Mouse (Mus musculus): Measurements from ENCODE around the gene Chd6. TPM values are rescaled to one million over a fixed set of nuclear protein-coding genes. Genes with fewer than 3 reads are reported as not detected.

Chd6 gene
- polyA plus RNA-seq, 2 experiments, result 27.5 to 29.3 TPM

GRCm38 (mm10) chr2:161066097-161066759, 42.6 kb downstream of the Chd6 start:
- 0 out of 2 replicates have a peak, but pooled peaks cover 6% of the 10 kb centered on the region for H3K36me3 ChIP-seq (ENCODE audit: control insufficient read depth, insufficient read depth, low read length)
- H3K4me1 ChIP-seq (ENCODE audit: control insufficient read depth, insufficient read depth, low read length), result peaks cover 3% of the 10 kb centered on the region; the same call in 1 of the 2 replicates
- H3K9me3 ChIP-seq (ENCODE audit: control insufficient read depth, low read length), result no peaks in the 10 kb centered on the region
- 53% methylated on average over 10 of the region's 10 CpGs for WGBS
- H3K27ac ChIP-seq (replicated peaks; ENCODE audit: low read depth, low read length), result no peak overlapping the region
- no peaks in the 10 kb centered on the region for H3K27me3 ChIP-seq (ENCODE audit: control insufficient read depth, insufficient read depth, low read length)
- TF ChIP-seq POLR2A (IDR thresholded peaks at IDR 0.05; ENCODE audit: borderline replicate concordance, extremely low read depth, insufficient read depth, insufficient read length), result no peak
- no peak overlapping the region for H3K4me3 ChIP-seq (replicated peaks; ENCODE audit: low read length)
- no peak overlapping the region for H3K4me2 ChIP-seq (replicated peaks; ENCODE audit: low read depth, low read length, severe bottlenecking)
- DNase-seq (ENCODE audit: low spot score) (no peak), ATAC-seq (ENCODE audit: low FRiP score, low read depth) (no peak)
- no peak overlapping the region for H3K9ac ChIP-seq (ENCODE audit: low read depth, low read length, severe bottlenecking)

- Histone ChIP-seq H3K9me3 (ENCODE audit: control insufficient read depth, low read length) (no peaks in the 10 kb centered on the region), H3K9ac (ENCODE audit: low read depth, low read length, severe bottlenecking) (no peak overlapping the region), H3K4me3 (replicated peaks; ENCODE audit: low read length) (no peak overlapping the region), H3K4me1 (ENCODE audit: control insufficient read depth, insufficient read depth, low read length) (peaks cover 3% of the 10 kb centered on the region; the same call in 1 of the 2 replicates), H3K4me2 (replicated peaks; ENCODE audit: low read depth, low read length, severe bottlenecking) (no peak overlapping the region), H3K27me3 (ENCODE audit: control insufficient read depth, insufficient read depth, low read length) (no peaks in the 10 kb centered on the region), H3K27ac (replicated peaks; ENCODE audit: low read depth, low read length) (no peak overlapping the region), H3K36me3 (ENCODE audit: control insufficient read depth, insufficient read depth, low read length) (0 out of 2 replicates have a peak, but pooled peaks cover 6% of the 10 kb centered on the region)
- no peak for ATAC-seq (ENCODE audit: low FRiP score, low read depth)
- TF ChIP-seq POLR2A (IDR thresholded peaks at IDR 0.05; ENCODE audit: borderline replicate concordance, extremely low read depth, insufficient read depth, insufficient read length), result no peak
- DNase-seq (ENCODE audit: low spot score), result no peak
- 96% methylated on average over 2 of the region's 2 CpGs for WGBS
Observed at GRCm38 (mm10) chr2:161065594-161065993, 43.3 kb downstream of the Chd6 start.

GRCm38 (mm10) chr2:161064836-161065235, 44.0 kb downstream of the Chd6 start:
- no peak for ATAC-seq (ENCODE audit: low FRiP score, low read depth)
- Histone ChIP-seq H3K9me3 (ENCODE audit: control insufficient read depth, low read length) (no peaks in the 10 kb centered on the region), H3K4me2 (replicated peaks; ENCODE audit: low read depth, low read length, severe bottlenecking) (no peak overlapping the region), H3K4me1 (ENCODE audit: control insufficient read depth, insufficient read depth, low read length) (peaks cover 3% of the 10 kb centered on the region; the same call in 1 of the 2 replicates), H3K27ac (replicated peaks; ENCODE audit: low read depth, low read length) (no peak overlapping the region), H3K4me3 (replicated peaks; ENCODE audit: low read length) (no peak overlapping the region), H3K27me3 (ENCODE audit: control insufficient read depth, insufficient read depth, low read length) (no peaks in the 10 kb centered on the region), H3K9ac (ENCODE audit: low read depth, low read length, severe bottlenecking) (no peak overlapping the region), H3K36me3 (ENCODE audit: control insufficient read depth, insufficient read depth, low read length) (0 out of 2 replicates have a peak, but pooled peaks cover 6% of the 10 kb centered on the region)
- 81% methylated on average over 1 of the region's 1 CpGs for WGBS
- no peak for TF ChIP-seq POLR2A (IDR thresholded peaks at IDR 0.05; ENCODE audit: borderline replicate concordance, extremely low read depth, insufficient read depth, insufficient read length)
- no peak for DNase-seq (ENCODE audit: low spot score)

- Histone ChIP-seq H3K27ac (replicated peaks; ENCODE audit: low read depth, low read length) (no peak overlapping the region), H3K4me1 (ENCODE audit: control insufficient read depth, insufficient read depth, low read length) (peaks cover 3% of the 10 kb centered on the region; the same call in 1 of the 2 replicates), H3K9ac (ENCODE audit: low read depth, low read length, severe bottlenecking) (no peak overlapping the region), H3K4me3 (replicated peaks; ENCODE audit: low read length) (no peak overlapping the region), H3K27me3 (ENCODE audit: control insufficient read depth, insufficient read depth, low read length) (no peaks in the 10 kb centered on the region), H3K4me2 (replicated peaks; ENCODE audit: low read depth, low read length, severe bottlenecking) (no peak overlapping the region), H3K9me3 (ENCODE audit: control insufficient read depth, low read length) (no peaks in the 10 kb centered on the region), H3K36me3 (ENCODE audit: control insufficient read depth, insufficient read depth, low read length) (no peaks in the 10 kb centered on the region)
- TF ChIP-seq POLR2A (IDR thresholded peaks at IDR 0.05; ENCODE audit: borderline replicate concordance, extremely low read depth, insufficient read depth, insufficient read length), result no peak
- no peak for ATAC-seq (ENCODE audit: low FRiP score, low read depth)
- DNase-seq (ENCODE audit: low spot score), result no peak
- 86% methylated on average over 4 of the region's 4 CpGs for WGBS
Observed at GRCm38 (mm10) chr2:161058841-161059240, 50.0 kb downstream of the Chd6 start.

GRCm38 (mm10) chr2:161053765-161054164, 55.1 kb downstream of the Chd6 start:
- Histone ChIP-seq H3K9ac (ENCODE audit: low read depth, low read length, severe bottlenecking) (no peak overlapping the region), H3K36me3 (ENCODE audit: control insufficient read depth, insufficient read depth, low read length) (peaks cover 27% of the 10 kb centered on the region), H3K4me3 (replicated peaks; ENCODE audit: low read length) (no peak overlapping the region), H3K4me1 (ENCODE audit: control insufficient read depth, insufficient read depth, low read length) (no peaks in the 10 kb centered on the region), H3K9me3 (ENCODE audit: control insufficient read depth, low read length) (no peaks in the 10 kb centered on the region), H3K27ac (replicated peaks; ENCODE audit: low read depth, low read length) (no peak overlapping the region), H3K27me3 (ENCODE audit: control insufficient read depth, insufficient read depth, low read length) (no peaks in the 10 kb centered on the region), H3K4me2 (replicated peaks; ENCODE audit: low read depth, low read length, severe bottlenecking) (no peak overlapping the region)
- DNase-seq (ENCODE audit: low spot score) (no peak), ATAC-seq (ENCODE audit: low FRiP score, low read depth) (no peak)
- TF ChIP-seq POLR2A (IDR thresholded peaks at IDR 0.05; ENCODE audit: borderline replicate concordance, extremely low read depth, insufficient read depth, insufficient read length), result no peak
- 49% methylated on average over 2 of the region's 2 CpGs for WGBS

All from limb, embryonic 14.5 days (tissue).